Mouse (Mus musculus) embryonic facial prominence, embryonic 13.5 days (tissue): Measurements from ENCODE around the gene Bcl2a1c. TPM values are rescaled to one million over a fixed set of nuclear protein-coding genes. Genes with fewer than 3 reads are reported as not detected.

Experiments
- ATAC-seq: fragments of 200-750 bp; cut with Nextera tagmentation; 2 replicates; pipeline ENCODE4 v1.8.0; 2017; ENCODE audit warnings: low read depth; ENCODE audit not compliant: insufficient number of reproducible peaks, insufficient read depth, low FRiP score, low TSS enrichment
- H3K27ac ChIP-seq: fragments of 300-500 bp; sonication (generic); 2 replicates; pipeline ENCODE4 v1.5.1; 2015; ENCODE audit warnings: moderate library complexity, mild to moderate bottlenecking, inconsistent platforms
- H3K27me3 ChIP-seq: fragments of 300-500 bp; sonication (generic); 2 replicates; pipeline ENCODE4 v1.6.1; 2015; ENCODE audit warnings: mild to moderate bottlenecking, inconsistent platforms
- H3K36me3 ChIP-seq: fragments of 300-500 bp; sonication (generic); 2 replicates; pipeline ENCODE4 v1.6.1; 2015; ENCODE audit warnings: mild to moderate bottlenecking, inconsistent platforms
- H3K4me1 ChIP-seq: fragments of 300-500 bp; sonication (generic); 2 replicates; pipeline ENCODE4 v1.6.1; 2015; ENCODE audit warnings: inconsistent platforms
- H3K4me2 ChIP-seq: fragments of 300-500 bp; sonication (generic); 2 replicates; pipeline ENCODE4 v1.6.1; 2015; ENCODE audit warnings: moderate library complexity, mild to moderate bottlenecking, inconsistent platforms
- H3K4me3 ChIP-seq: fragments of 300-500 bp; sonication (generic); 2 replicates; pipeline ENCODE4 v1.5.1; 2015; ENCODE audit warnings: mild to moderate bottlenecking, inconsistent platforms
- H3K9ac ChIP-seq: fragments of 300-500 bp; sonication (generic); 2 replicates; pipeline ENCODE4 v1.6.1; 2015; ENCODE audit warnings: mild to moderate bottlenecking, inconsistent platforms
- H3K9me3 ChIP-seq: fragments of 300-500 bp; sonication (generic); 2 replicates; pipeline ENCODE4 v1.6.1; 2016; ENCODE audit warnings: inconsistent platforms
- WGBS: fragments of 180-500 bp; shearing (Covaris S2); methylation state at CpG from one replicate; pipeline ENCODE4 v1.1.7; 2015; ENCODE audit warnings: mixed read lengths; 5-methylcytosine and 5-hydroxymethylcytosine counted together
- polyA plus RNA-seq: library from polyadenylated mRNA; unstranded; fragments of >200 nt; fragmentation: Nextera tagmentation; extraction: Ambion mirVana; gene quantifications from 2 replicates; pipeline ENCODE4 v1.2.1, GENCODE M21; 2015

Bcl2a1c gene
- polyA plus RNA-seq, 1 experiment from 2014 or later: not detected

DNA sequence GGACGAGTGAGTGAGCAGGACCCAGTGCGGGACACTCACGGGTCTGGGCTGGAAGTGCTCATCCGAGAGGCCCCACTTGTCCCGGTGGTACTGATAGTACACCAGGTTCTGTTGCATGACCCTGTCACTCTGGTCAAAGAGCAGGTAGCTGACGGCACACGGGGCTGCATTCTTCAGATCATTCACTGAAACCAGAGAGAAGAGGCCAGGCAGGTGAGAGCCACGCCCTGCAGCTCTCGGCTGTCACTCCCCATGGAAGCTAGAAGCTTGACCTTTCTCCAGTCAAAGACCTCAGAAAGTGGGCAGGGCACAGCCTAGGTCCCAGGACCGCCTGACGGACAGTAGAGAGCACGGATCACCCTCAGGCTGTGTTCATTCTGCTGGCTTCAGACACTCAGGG is 49.9 kb downstream of the Bcl2a1c start:
- no peak for ATAC-seq
- Histone ChIP-seq H3K9ac (no peak overlapping the region; the same call in 1 of the 2 replicates), H3K27me3 (no peaks in the 10 kb centered on the region), H3K36me3 (peaks cover 79% of the 10 kb centered on the region), H3K4me3 (no peak overlapping the region), H3K9me3 (no peaks in the 10 kb centered on the region), H3K4me1 (no peaks in the 10 kb centered on the region), H3K27ac (no peak overlapping the region), H3K4me2 (no peak overlapping the region)
- WGBS: 82% methylated on average over 12 of the region's 12 CpGs

Other genes starting within 250 kb of the Bcl2a1c start
- 131 and 154 TPM in 2 replicates for gene Crtap, start 60.5 kb downstream of the Bcl2a1c start, polyA plus RNA-seq
- gene Glb1, start 70.9 kb downstream of the Bcl2a1c start, polyA plus RNA-seq: 27.7 and 27.9 TPM in 2 replicates
- gene Tmppe, start 71.0 kb downstream of the Bcl2a1c start, polyA plus RNA-seq: 7.8 and 8.5 TPM in 2 replicates
- gene Ccr4, start 174.8 kb downstream of the Bcl2a1c start, polyA plus RNA-seq: 0.14 and 0.56 TPM in 2 replicates
- 0.59 and 0.60 TPM in 2 replicates for gene C130032M10Rik, start 185.6 kb downstream of the Bcl2a1c start, polyA plus RNA-seq
- gene Trim71, start 234.2 kb downstream of the Bcl2a1c start, polyA plus RNA-seq: 0.39 and 0.46 TPM in 2 replicates